Mouse (Mus musculus) lung, postnatal 0 days (tissue): ENCODE data around the gene 1700017B05Rik. TPM values are rescaled to one million over a fixed set of nuclear protein-coding genes. Genes with fewer than 3 reads are reported as not detected.
A peak's percentile ranks its signal among the peaks of the same experiment; 100 is the strongest.

Experiments used
- ATAC-seq: fragments of 200-750 bp; cut with Nextera tagmentation; 2 replicates; pipeline ENCODE4 v1.8.0; 2017; ENCODE audit warnings: moderate library complexity
- DNase-seq: peaks from one replicate; pipeline ENCODE4 v3.0.0-alpha.2; 2016; ENCODE audit warnings: low spot score
- H3K27ac ChIP-seq: fragments of 300-500 bp; sonication (generic); 2 replicates; pipeline ENCODE4 v1.5.1; 2014; ENCODE audit warnings: antibody characterized with exemption, mild to moderate bottlenecking, low read length, mixed read lengths
- H3K27me3 ChIP-seq: fragments of 300-500 bp; sonication (generic); replicated peaks from 2 replicates; pipeline ENCODE4 v1.6.1; 2014; ENCODE audit warnings: low read length, mixed read lengths; ENCODE audit not compliant: insufficient read depth
- H3K36me3 ChIP-seq: fragments of 300-500 bp; sonication (generic); 2 replicates; pipeline ENCODE4 v1.6.1; 2014; ENCODE audit warnings: low read length, mixed read lengths; ENCODE audit not compliant: insufficient read depth
- H3K4me1 ChIP-seq: fragments of 300-500 bp; sonication (generic); 2 replicates; pipeline ENCODE4 v1.6.1; 2014; ENCODE audit warnings: antibody characterized with exemption, low read depth, low read length, mixed read lengths; ENCODE audit not compliant: insufficient read depth
- H3K4me2 ChIP-seq: fragments of 300-500 bp; sonication (generic); replicated peaks from 2 replicates; pipeline ENCODE4 v1.6.1; 2014; ENCODE audit warnings: low read depth, mild to moderate bottlenecking, low read length, moderate library complexity, mixed read lengths
- H3K4me3 ChIP-seq: fragments of 300-500 bp; sonication (generic); 2 replicates; pipeline ENCODE4 v1.5.1; 2014; ENCODE audit warnings: low read depth, low read length
- H3K9ac ChIP-seq: fragments of 300-500 bp; sonication (generic); replicated peaks from 2 replicates; pipeline ENCODE4 v1.6.1; 2014; ENCODE audit warnings: low read depth, mild to moderate bottlenecking
- H3K9me3 ChIP-seq: fragments of 300-500 bp; sonication (generic); 2 replicates; pipeline ENCODE4 v1.6.1; 2016; ENCODE audit warnings: low read length, mixed read lengths
- CTCF ChIP-seq: IDR thresholded peaks from 2 replicates; pipeline ENCODE4 v1.5.1; 2016; ENCODE audit warnings: antibody characterized with exemption, mild to moderate bottlenecking
- EP300 ChIP-seq: IDR thresholded peaks from 2 replicates; pipeline ENCODE4 v1.6.1; 2016; ENCODE audit warnings: antibody characterized with exemption, mild to moderate bottlenecking, control low read depth
- WGBS: fragments of 180-500 bp; shearing (Covaris S2); extraction: QIAGEN DNeasy Blood & Tissue Kit; methylation state at CpG from one replicate; pipeline ENCODE4 v1.1.7; 2014; 5-methylcytosine and 5-hydroxymethylcytosine counted together
- polyA plus RNA-seq: library from polyadenylated mRNA; unstranded; fragments of >200 nt; fragmentation: Nextera tagmentation; extraction: Ambion mirVana; gene quantifications from 2 replicates; pipeline ENCODE4 v1.2.1, GENCODE M21; 2015

The 1700017B05Rik gene
- polyA plus RNA-seq, 1 experiment from 2014 or later, result 15.6 TPM

GRCm38 (mm10) chr9:57294905-57295304, 32.5 kb upstream of the 1700017B05Rik start:
- H3K36me3 ChIP-seq, result no peaks in the 10 kb centered on the region
- 77% methylated on average over 3 of the region's 3 CpGs for WGBS
- ATAC-seq (no peak), DNase-seq (no peak)
- no peaks in the 10 kb centered on the region for H3K27me3 ChIP-seq
- H3K4me1 ChIP-seq, result no peaks in the 10 kb centered on the region
- no peak overlapping the region for H3K27ac ChIP-seq
- no peak overlapping the region for H3K4me3 ChIP-seq
- no peaks in the 10 kb centered on the region for H3K9me3 ChIP-seq
- TF ChIP-seq CTCF, result no peak
- TF ChIP-seq EP300, result no peak
- no peak overlapping the region for H3K9ac ChIP-seq
- no peak overlapping the region for H3K4me2 ChIP-seq

GRCm38 (mm10) chr9:57287183-57287582, 24.8 kb upstream of the 1700017B05Rik start:
- TF ChIP-seq CTCF (no peak), EP300 (no peak)
- Histone ChIP-seq H3K4me1 (peaks cover 11% of the 10 kb centered on the region), H3K4me3 (no peak overlapping the region), H3K4me2 (no peak overlapping the region), H3K9ac (no peak overlapping the region), H3K9me3 (no peaks in the 10 kb centered on the region), H3K27ac (no peak overlapping the region), H3K27me3 (no peaks in the 10 kb centered on the region), H3K36me3 (no peaks in the 10 kb centered on the region)
- WGBS, result 73% methylated on average over 6 of the region's 6 CpGs
- ATAC-seq, result no peak
- DNase-seq, result no peak

GRCm38 (mm10) chr9:57283311-57283710, 20.9 kb upstream of the 1700017B05Rik start:
- WGBS, result 51% methylated on average over 4 of the region's 4 CpGs
- DNase-seq, result no peak

GRCm38 (mm10) chr9:57282686-57283085, 20.3 kb upstream of the 1700017B05Rik start:
- ATAC-seq (no peak; the same call in 1 of the 2 replicates), DNase-seq (no peak)
- Histone ChIP-seq H3K4me1 (peaks cover 16% of the 10 kb centered on the region), H3K36me3 (no peaks in the 10 kb centered on the region), H3K27me3 (no peaks in the 10 kb centered on the region), H3K9me3 (no peaks in the 10 kb centered on the region), H3K4me3 (no peak overlapping the region), H3K9ac (no peak overlapping the region), H3K4me2 (no peak overlapping the region), H3K27ac (no peak overlapping the region)
- TF ChIP-seq EP300 (no peak), CTCF (no peak)
- 31% methylated on average over 3 of the region's 3 CpGs for WGBS

More at GRCm38 (mm10) chr9:57283311-57283710, 20.9 kb upstream of the 1700017B05Rik start:
- H3K4me3 ChIP-seq, result no peak overlapping the region
- ATAC-seq, result no peak
- H3K27ac ChIP-seq, result no peak overlapping the region
- no peaks in the 10 kb centered on the region for H3K27me3 ChIP-seq
- peaks cover 16% of the 10 kb centered on the region for H3K4me1 ChIP-seq
- no peaks in the 10 kb centered on the region for H3K9me3 ChIP-seq
- TF ChIP-seq EP300, result no peak
- no peak for TF ChIP-seq CTCF
- no peak overlapping the region for H3K4me2 ChIP-seq
- H3K9ac ChIP-seq, result no peak overlapping the region
- no peaks in the 10 kb centered on the region for H3K36me3 ChIP-seq

- peak overlapping the region; percentile 33; the same call in 1 of the 2 replicates for H3K4me2 ChIP-seq
- no peaks in the 10 kb centered on the region for H3K9me3 ChIP-seq
- TF ChIP-seq EP300 (no peak), CTCF (no peak)
- peaks cover 16% of the 10 kb centered on the region for H3K4me1 ChIP-seq
- no peaks in the 10 kb centered on the region for H3K36me3 ChIP-seq
- no peak overlapping the region for H3K4me3 ChIP-seq
- no peaks in the 10 kb centered on the region for H3K27me3 ChIP-seq
- H3K9ac ChIP-seq, result no peak overlapping the region
- DNase-seq (peak; percentile 50), ATAC-seq (peak; percentile 47)
- no peak overlapping the region for H3K27ac ChIP-seq
- WGBS, result 4% methylated on average over 20 of the region's 20 CpGs
These were observed 19.1 kb upstream of the 1700017B05Rik start for GRCm38 (mm10) chr9:57281549-57281948.

GRCm38 (mm10) chr9:57279441-57279840, 17.0 kb upstream of the 1700017B05Rik start:
- DNase-seq (no peak), ATAC-seq (no peak)
- Histone ChIP-seq H3K9ac (no peak overlapping the region), H3K9me3 (no peaks in the 10 kb centered on the region), H3K27me3 (no peaks in the 10 kb centered on the region), H3K4me2 (no peak overlapping the region), H3K4me1 (peaks cover 16% of the 10 kb centered on the region), H3K27ac (0 out of 2 replicates have a peak overlapping the region, but pooled peaks have one; percentile 54), H3K4me3 (no peak overlapping the region), H3K36me3 (no peaks in the 10 kb centered on the region)
- 44% methylated on average over 4 of the region's 4 CpGs for WGBS
- TF ChIP-seq CTCF, result no peak
- no peak for TF ChIP-seq EP300

GRCm38 (mm10) chr9:57278268-57278667, 15.9 kb upstream of the 1700017B05Rik start:
- H3K36me3 ChIP-seq, result no peaks in the 10 kb centered on the region
- H3K9ac ChIP-seq, result no peak overlapping the region
- TF ChIP-seq EP300 (peak; percentile 98), CTCF (no peak)
- H3K27me3 ChIP-seq, result no peaks in the 10 kb centered on the region
- H3K4me1 ChIP-seq, result peaks cover 13% of the 10 kb centered on the region
- H3K4me3 ChIP-seq, result no peak overlapping the region
- no peak overlapping the region for H3K4me2 ChIP-seq
- WGBS, result 31% methylated on average over 4 of the region's 4 CpGs
- H3K9me3 ChIP-seq, result no peaks in the 10 kb centered on the region
- peak overlapping the region; percentile 54; the same call in 1 of the 2 replicates for H3K27ac ChIP-seq
- ATAC-seq (peak; percentile 90), DNase-seq (peak; percentile 76)
